Mouse (Mus musculus) heart, postnatal 0 days (tissue): Measurements from ENCODE around the gene Ccdc142. TPM values are rescaled to one million over a fixed set of nuclear protein-coding genes. Genes with fewer than 3 reads are reported as not detected.
A peak's percentile ranks its signal among the peaks of the same experiment; 100 is the strongest.

Source experiments
- ATAC-seq: fragments of 200-750 bp; cut with Nextera tagmentation; 2 replicates; pipeline ENCODE4 v1.8.0; 2017; ENCODE audit warnings: low read depth, moderate number of reproducible peaks, moderate library complexity; ENCODE audit not compliant: insufficient read depth
- DNase-seq: peaks from one replicate; pipeline ENCODE4 v3.0.0-alpha.2; 2016; ENCODE audit warnings: low spot score
- H3K27ac ChIP-seq: fragments of 300-500 bp; sonication (generic); 2 replicates; pipeline ENCODE4 v1.5.1; 2014; ENCODE audit warnings: low read depth, mild to moderate bottlenecking
- H3K27me3 ChIP-seq: fragments of 300-500 bp; sonication (generic); 2 replicates; pipeline ENCODE4 v1.6.1; 2014; ENCODE audit warnings: low read length, mixed read lengths; ENCODE audit not compliant: control insufficient read depth, insufficient read depth
- H3K36me3 ChIP-seq: fragments of 300-500 bp; sonication (generic); replicated peaks from 2 replicates; pipeline ENCODE4 v1.6.1; 2014; ENCODE audit warnings: low read length, mixed read lengths; ENCODE audit not compliant: control insufficient read depth, insufficient read depth
- H3K4me1 ChIP-seq: fragments of 300-500 bp; sonication (generic); 2 replicates; pipeline ENCODE4 v1.6.1; 2014; ENCODE audit warnings: antibody characterized with exemption; ENCODE audit not compliant: control insufficient read depth, insufficient read depth
- H3K4me2 ChIP-seq: fragments of 300-500 bp; sonication (generic); 2 replicates; pipeline ENCODE4 v1.6.1; 2014; ENCODE audit warnings: low read depth, mild to moderate bottlenecking, low read length, moderate library complexity
- H3K4me3 ChIP-seq: fragments of 300-500 bp; sonication (generic); 2 replicates; pipeline ENCODE4 v1.5.1; 2014; ENCODE audit warnings: low read depth, low read length
- H3K9ac ChIP-seq: fragments of 300-500 bp; sonication (generic); replicated peaks from 2 replicates; pipeline ENCODE4 v1.6.1; 2014; ENCODE audit warnings: low read depth, low read length, mixed read lengths
- H3K9me3 ChIP-seq: fragments of 300-500 bp; sonication (generic); replicated peaks from 2 replicates; pipeline ENCODE4 v1.6.1; 2016; ENCODE audit warnings: low read length; ENCODE audit not compliant: control insufficient read depth
- CTCF ChIP-seq: IDR thresholded peaks from 2 replicates; pipeline ENCODE4 v1.5.1; 2016; ENCODE audit warnings: antibody characterized with exemption, control low read depth, low read depth
- EP300 ChIP-seq: IDR thresholded peaks from 2 replicates; pipeline ENCODE4 v1.6.1; 2016; ENCODE audit warnings: antibody characterized with exemption, low read depth
- WGBS: fragments of 180-500 bp; shearing (Covaris S2); extraction: QIAGEN DNeasy Blood & Tissue Kit; methylation state at CpG from one replicate; pipeline ENCODE4 v1.1.7; 2014; 5-methylcytosine and 5-hydroxymethylcytosine counted together
- polyA plus RNA-seq: library from polyadenylated mRNA; unstranded; fragments of >200 nt; fragmentation: Nextera tagmentation; extraction: Ambion mirVana; gene quantifications from 2 replicates; pipeline ENCODE4 v1.2.1, GENCODE M21; 2015
- total RNA-seq: library from RNA; depleted of rRNA; stranded (reverse); fragments of >200 nt; gene quantifications from 2 replicates; pipeline ENCODE4 v1.2.3, GENCODE M21; 2014; ENCODE audit warnings: low replicate concordance

The Ccdc142 gene
- total and polyA plus RNA-seq, 2 experiments from 2014 or later = 0.11 to 1.6 TPM

GRCm38 (mm10) chr6:83069488-83070246, 31.7 kb upstream of the Ccdc142 start:
- Histone ChIP-seq H3K9ac (no peak overlapping the region), H3K4me3 (peak overlapping the region; percentile 35), H3K27me3 (peaks cover 97% of the 10 kb centered on the region), H3K4me2 (peak overlapping the region; percentile 13; the same call in 1 of the 2 replicates), H3K36me3 (no peaks in the 10 kb centered on the region), H3K27ac (no peak overlapping the region), H3K9me3 (no peaks in the 10 kb centered on the region), H3K4me1 (peaks cover 3% of the 10 kb centered on the region; the same call in 1 of the 2 replicates)
- 2% methylated on average over 68 of the region's 69 CpGs for WGBS
- DNase-seq (no peak), ATAC-seq (no peak)
- TF ChIP-seq EP300 (no peak), CTCF (no peak)

- Histone ChIP-seq H3K4me3 (peak within 1 kb of the TSS; percentile 35), H3K27me3 (peaks cover 97% of the 10 kb centered on the region), H3K27ac (no peak within 1 kb of the TSS), H3K36me3 (no peaks in the 10 kb centered on the region), H3K4me1 (peaks cover 3% of the 10 kb centered on the region; the same call in 1 of the 2 replicates), H3K4me2 (peak within 1 kb of the TSS; percentile 41; the same call in 1 of the 2 replicates), H3K9me3 (no peaks in the 10 kb centered on the region), H3K9ac (no peak within 1 kb of the TSS)
- TF ChIP-seq CTCF = no peak
- no peak for TF ChIP-seq EP300
- ATAC-seq (no peak), DNase-seq (no peak)
- 1% methylated on average over 10 of the region's 10 CpGs for WGBS
These were observed 31.3 kb upstream of the Ccdc142 start, which contains the start of gene Tlx2 for GRCm38 (mm10) chr6:83070247-83070310. Gene Tlx2, minus strand, starts transcription at chr6:83070293.

GRCm38 (mm10) chr6:83070311-83071219, 30.8 kb upstream of the Ccdc142 start:
- Histone ChIP-seq H3K27me3 (peaks cover 97% of the 10 kb centered on the region), H3K27ac (no peak overlapping the region), H3K4me2 (no peak overlapping the region), H3K4me1 (peaks cover 3% of the 10 kb centered on the region; the same call in 1 of the 2 replicates), H3K4me3 (peak overlapping the region; percentile 35), H3K9me3 (no peaks in the 10 kb centered on the region), H3K36me3 (no peaks in the 10 kb centered on the region), H3K9ac (no peak overlapping the region)
- TF ChIP-seq CTCF = no peak
- TF ChIP-seq EP300 = no peak
- ATAC-seq = no peak
- DNase-seq = no peak
- WGBS = 2% methylated on average over 49 of the region's 58 CpGs

- no peak for ATAC-seq
- Histone ChIP-seq H3K9me3 (no peaks in the 10 kb centered on the region), H3K27me3 (peaks cover 97% of the 10 kb centered on the region)
These were observed 30.2 kb upstream of the Ccdc142 start for GRCm38 (mm10) chr6:83071220-83071619.

GRCm38 (mm10) chr6:83074979-83075378, 26.4 kb upstream of the Ccdc142 start:
- Histone ChIP-seq H3K9me3 (no peaks in the 10 kb centered on the region), H3K9ac (no peak overlapping the region), H3K27ac (no peak overlapping the region), H3K36me3 (0 out of 2 replicates have a peak, but pooled peaks cover 2% of the 10 kb centered on the region), H3K4me3 (no peak overlapping the region), H3K4me1 (0 out of 2 replicates have a peak, but pooled peaks cover 4% of the 10 kb centered on the region), H3K27me3 (peaks cover 71% of the 10 kb centered on the region), H3K4me2 (no peak overlapping the region)
- ATAC-seq (no peak), DNase-seq (no peak)
- no peak for TF ChIP-seq EP300
- peak; percentile 14; the same call in 1 of the 2 replicates for TF ChIP-seq CTCF
- 25% methylated on average over 2 of the region's 2 CpGs for WGBS

More at GRCm38 (mm10) chr6:83071220-83071619, 30.2 kb upstream of the Ccdc142 start:
- 4% methylated on average over 24 of the region's 24 CpGs for WGBS
- TF ChIP-seq CTCF (no peak), EP300 (no peak)
- Histone ChIP-seq H3K36me3 (no peaks in the 10 kb centered on the region), H3K4me2 (no peak overlapping the region), H3K27ac (no peak overlapping the region), H3K9ac (no peak overlapping the region), H3K4me3 (peak overlapping the region; percentile 11; the same call in 1 of the 2 replicates), H3K4me1 (peaks cover 3% of the 10 kb centered on the region; the same call in 1 of the 2 replicates)
- DNase-seq = no peak
